Mouse (Mus musculus) lung, postnatal 4 days (tissue): ENCODE measurements around the gene Grm8.

Experiments used
- DNase-seq, 2 experiments: peaks; one replicate each; pipeline ENCODE4 v3.0.0; 2021

The Grm8 gene

GRCm38 (mm10) chr6:28040815-28041214 is 94.2 kb downstream of the Grm8 start:
- DNase-seq = no peak

GRCm38 (mm10) chr6:28032006-28032405 is 103.0 kb downstream of the Grm8 start:
- no peak for DNase-seq

- no peak for DNase-seq
Observed at GRCm38 (mm10) chr6:28017653-28018052, 117.3 kb downstream of the Grm8 start.

GRCm38 (mm10) chr6:28007001-28007400 is 128.0 kb downstream of the Grm8 start:
- no peak for DNase-seq

- no peak for DNase-seq
Observed at GRCm38 (mm10) chr6:27997250-27997649, 137.7 kb downstream of the Grm8 start.

- DNase-seq = no peak
Observed at GRCm38 (mm10) chr6:27991241-27991640, 143.7 kb downstream of the Grm8 start.

- DNase-seq = no peak
Observed at GRCm38 (mm10) chr6:27982598-27982997, 152.4 kb downstream of the Grm8 start.

- DNase-seq = no peak
Observed at GRCm38 (mm10) chr6:27982021-27982420, 153.0 kb downstream of the Grm8 start.

GRCm38 (mm10) chr6:27977361-27977760 is 157.6 kb downstream of the Grm8 start:
- DNase-seq = no peak

- no peak for DNase-seq
Observed at GRCm38 (mm10) chr6:27968859-27969258, 166.1 kb downstream of the Grm8 start.

GRCm38 (mm10) chr6:27967037-27967436 is 167.9 kb downstream of the Grm8 start:
- no peak for DNase-seq

GRCm38 (mm10) chr6:27965237-27965636 is 169.7 kb downstream of the Grm8 start:
- no peak for DNase-seq

GRCm38 (mm10) chr6:27963887-27964286 is 171.1 kb downstream of the Grm8 start:
- no peak for DNase-seq

- no peak for DNase-seq
Observed at GRCm38 (mm10) chr6:27956278-27956857, 178.6 kb downstream of the Grm8 start.

- no peak for DNase-seq
Observed at GRCm38 (mm10) chr6:27951433-27951832, 183.5 kb downstream of the Grm8 start.

- no peak for DNase-seq
Observed at GRCm38 (mm10) chr6:27928058-27928457, 206.9 kb downstream of the Grm8 start.

- DNase-seq = no peak
Observed at GRCm38 (mm10) chr6:27913281-27913680, 221.7 kb downstream of the Grm8 start.

GRCm38 (mm10) chr6:27904358-27904757 is 230.6 kb downstream of the Grm8 start:
- DNase-seq = no peak

GRCm38 (mm10) chr6:27902224-27902623 is 232.8 kb downstream of the Grm8 start:
- DNase-seq = no peak

- no peak for DNase-seq
Observed at GRCm38 (mm10) chr6:27901396-27901795, 233.6 kb downstream of the Grm8 start.

- DNase-seq = no peak
Observed at GRCm38 (mm10) chr6:27895153-27895552, 239.8 kb downstream of the Grm8 start.

GRCm38 (mm10) chr6:27892886-27893285 is 242.1 kb downstream of the Grm8 start:
- DNase-seq = no peak

GRCm38 (mm10) chr6:27888391-27888790 is 246.6 kb downstream of the Grm8 start:
- no peak for DNase-seq

- no peak for DNase-seq
Observed at GRCm38 (mm10) chr6:27887922-27888321, 247.1 kb downstream of the Grm8 start.

GRCm38 (mm10) chr6:27885786-27886185 is 249.2 kb downstream of the Grm8 start:
- DNase-seq = no peak

GRCm38 (mm10) chr6:27849644-27850043 is 285.3 kb downstream of the Grm8 start:
- DNase-seq = no peak
